1 mouse cellular context compared by ENCODE assay signal in the genomic region with DNA sequence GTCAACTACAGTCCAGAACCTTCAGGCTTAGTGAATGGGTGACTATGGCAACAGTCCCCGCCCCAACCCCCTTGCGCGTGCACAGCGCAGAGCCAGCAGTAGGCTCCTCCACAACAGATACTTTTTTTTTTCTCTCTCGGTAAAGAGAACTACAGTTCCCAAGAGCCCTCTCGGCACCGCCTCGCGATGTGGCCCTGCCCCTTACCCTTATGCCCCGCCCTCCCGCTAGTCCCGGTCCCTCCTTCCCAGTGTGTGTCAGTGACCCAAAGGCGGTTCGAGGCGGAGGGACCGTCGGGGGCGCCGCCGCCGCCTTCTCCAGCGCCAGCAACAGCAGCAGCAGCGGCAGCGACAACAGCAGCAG.
TF ChIP-seq lines count a peak whose summit lies in the region.

A gene (plus strand): TSS at position 225 of the 361 bp plus-strand sequence.

TF ChIP-seq in MEL, 35 proteins besides CTCF, POLR2A, EP300 and RAD21 (continued from another document):
- peak; percentile 56; the same call in 1 of the 2 replicates for TF ChIP-seq E2F4 (IDR thresholded peaks at IDR 0.05; ENCODE audit: borderline replicate concordance, low read depth, low read length)
- TF ChIP-seq ZC3H11A (IDR thresholded peaks at IDR 0.05; ENCODE audit: low read depth, low read length) = no peak
- TF ChIP-seq ZNF384 (IDR thresholded peaks at IDR 0.05; ENCODE audit: low read depth, low read length) = peak; percentile 100
- peak; percentile 85 for TF ChIP-seq MXI1 (IDR thresholded peaks at IDR 0.05; ENCODE audit: low read depth, low read length)
- no peak for TF ChIP-seq GABPA (IDR thresholded peaks at IDR 0.05; ENCODE audit: low read depth, low read length)
- TF ChIP-seq CHD2 (IDR thresholded peaks at IDR 0.05; ENCODE audit: low read length) = peak; percentile 69; the same call in 1 of the 2 replicates
- no peak for TF ChIP-seq MAFK (IDR thresholded peaks at IDR 0.05; ENCODE audit: borderline replicate concordance, low read depth, low read length)
- no peak for TF ChIP-seq USF2 (IDR thresholded peaks at IDR 0.05; ENCODE audit: borderline replicate concordance in 1 of 2, insufficient read depth in 1 of 2, low read depth in 1 of 2, low read length in 2 of 2)
- TF ChIP-seq MAZ (IDR thresholded peaks at IDR 0.05; ENCODE audit: low read depth, low read length) = peak; percentile 92
- peak; percentile 87; the same call in 1 of the 2 replicates for TF ChIP-seq POLR2AphosphoS5 (IDR thresholded peaks at IDR 0.05; ENCODE audit: borderline replicate concordance, low read depth, low read length)
